Mouse (Mus musculus) forebrain, embryonic 13.5 days (tissue): ENCODE measurements around the gene Lce1e. TPM values are rescaled to one million over a fixed set of nuclear protein-coding genes. Genes with fewer than 3 reads are reported as not detected.
"Not testable (repeated sequence)": the region's sequence is repeated elsewhere in the genome, so short reads cannot be mapped to it uniquely, and the experiment has no call there.

Experiments
- ATAC-seq: fragments of 200-750 bp; cut with Nextera tagmentation; 2 replicates; pipeline ENCODE4 v1.8.0; 2017
- H3K27ac ChIP-seq: fragments of 300-500 bp; sonication (generic); 2 replicates; pipeline ENCODE4 v1.5.1; 2015; ENCODE audit warnings: inconsistent platforms, mild to moderate bottlenecking, moderate library complexity
- H3K27me3 ChIP-seq: fragments of 300-500 bp; sonication (generic); 2 replicates; pipeline ENCODE4 v1.6.1; 2015; ENCODE audit warnings: mild to moderate bottlenecking, inconsistent platforms
- H3K36me3 ChIP-seq: fragments of 300-500 bp; sonication (generic); 2 replicates; pipeline ENCODE4 v1.6.1; 2015; ENCODE audit warnings: mild to moderate bottlenecking, inconsistent platforms; ENCODE audit not compliant: poor library complexity, severe bottlenecking
- H3K4me1 ChIP-seq: fragments of 300-500 bp; sonication (generic); 2 replicates; pipeline ENCODE4 v1.6.1; 2015; ENCODE audit warnings: inconsistent platforms
- H3K4me2 ChIP-seq: fragments of 300-500 bp; sonication (generic); 2 replicates; pipeline ENCODE4 v1.6.1; 2015; ENCODE audit warnings: inconsistent platforms, mild to moderate bottlenecking, moderate library complexity
- H3K4me3 ChIP-seq: fragments of 300-500 bp; sonication (generic); 2 replicates; pipeline ENCODE4 v1.5.1; 2015; ENCODE audit warnings: mild to moderate bottlenecking, inconsistent platforms
- H3K9ac ChIP-seq: fragments of 300-500 bp; sonication (generic); 2 replicates; pipeline ENCODE4 v1.6.1; 2015; ENCODE audit warnings: mild to moderate bottlenecking, inconsistent platforms
- H3K9me3 ChIP-seq: fragments of 300-500 bp; sonication (generic); replicated peaks from 2 replicates; pipeline ENCODE4 v1.6.1; 2016; ENCODE audit warnings: inconsistent platforms
- WGBS: fragments of 180-500 bp; shearing (Covaris S2); methylation state at CpG from one replicate; pipeline ENCODE4 v1.1.7; 2015; 5-methylcytosine and 5-hydroxymethylcytosine counted together
- polyA plus RNA-seq: library from polyadenylated mRNA; unstranded; fragments of >200 nt; fragmentation: Nextera tagmentation; extraction: Ambion mirVana; gene quantifications from 2 replicates; pipeline ENCODE4 v1.2.1, GENCODE M21; 2015

Gene Lce1e
- polyA plus RNA-seq: not detected in 2 replicates

DNA sequence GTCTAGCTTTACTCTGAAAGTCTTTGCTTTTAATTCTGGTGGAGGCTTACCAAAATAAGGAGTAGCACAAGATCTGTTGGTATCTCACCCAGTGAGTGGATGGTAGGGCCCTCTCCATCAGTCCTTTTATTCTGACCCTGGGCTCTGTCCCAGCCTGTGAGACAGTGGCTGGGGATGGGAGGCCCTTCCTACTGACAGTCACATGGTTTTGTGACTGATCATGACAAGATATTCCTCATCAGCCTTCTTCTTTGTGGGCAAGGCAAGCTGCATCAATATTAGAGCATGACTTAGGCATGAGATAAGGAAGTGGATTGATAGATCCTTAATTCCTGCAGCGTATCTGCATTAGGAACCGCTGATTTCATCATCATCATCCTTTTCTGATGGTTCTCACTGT, at the start of gene Lce1e:
TSS of gene Lce1e (minus strand) at position 101 of the 400 bp plus-strand sequence.
- ATAC-seq: no peak
- Histone ChIP-seq H3K4me1 (no peaks in the 10 kb centered on the region), H3K4me2 (no peak within 1 kb of the TSS), H3K9ac (no peak within 1 kb of the TSS), H3K36me3 (no peaks in the 10 kb centered on the region), H3K9me3 (no peaks in the 10 kb centered on the region), H3K27me3 (no peaks in the 10 kb centered on the region), H3K27ac (no peak within 1 kb of the TSS), H3K4me3 (no peak within 1 kb of the TSS)
- 92% methylated on average over 2 of the region's 2 CpGs for WGBS

- no peak for ATAC-seq
- 54% methylated on average over 3 of the region's 3 CpGs for WGBS
- Histone ChIP-seq H3K36me3 (no peaks in the 10 kb centered on the region), H3K9me3 (no peaks in the 10 kb centered on the region), H3K9ac (no peak overlapping the region), H3K4me1 (no peaks in the 10 kb centered on the region), H3K4me2 (no peak overlapping the region), H3K27me3 (no peaks in the 10 kb centered on the region), H3K27ac (no peak overlapping the region), H3K4me3 (no peak overlapping the region)
Measured at GRCm38 (mm10) chr3:92753197-92753596, 44.3 kb upstream of the Lce1e start.

GRCm38 (mm10) chr3:92752238-92752637, 43.4 kb upstream of the Lce1e start, which contains the start of gene Lce1g:
TSS of gene Lce1g (minus strand) at chr3:92752338.
- Histone ChIP-seq H3K36me3 (no peaks in the 10 kb centered on the region), H3K9ac (no peak within 1 kb of the TSS), H3K4me1 (no peaks in the 10 kb centered on the region), H3K4me3 (no peak within 1 kb of the TSS), H3K9me3 (no peaks in the 10 kb centered on the region), H3K27me3 (no peaks in the 10 kb centered on the region), H3K4me2 (no peak within 1 kb of the TSS), H3K27ac (no peak within 1 kb of the TSS)
- 94% methylated on average over 1 of the region's 1 CpGs for WGBS
- ATAC-seq: no peak

DNA sequence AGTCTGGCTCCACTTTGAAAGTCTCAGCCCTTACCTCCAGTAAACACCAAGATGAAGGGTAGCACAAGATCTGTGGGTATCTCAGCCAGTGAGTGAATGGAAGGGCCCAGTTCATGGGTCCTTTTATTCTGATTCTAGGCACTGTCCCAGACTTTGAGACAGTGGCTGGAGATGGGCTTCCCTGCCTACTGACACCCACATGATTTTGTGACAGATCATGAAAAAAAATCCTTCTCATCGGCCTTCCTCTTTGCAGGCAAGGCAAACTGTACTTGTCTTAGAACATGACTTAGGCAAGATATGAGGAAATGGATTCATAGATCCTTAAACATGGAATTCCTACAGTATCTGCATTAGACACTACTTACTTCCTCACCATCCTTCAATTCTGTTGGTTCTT, 30.1 kb upstream of the Lce1e start, which contains the start of gene Gm38119:
TSS of gene Gm38119 (minus strand) at position 101 of the 400 bp plus-strand sequence.
- H3K27ac ChIP-seq: no peak within 1 kb of the TSS
- WGBS: 74% methylated on average over 1 of the region's 1 CpGs
- no peaks in the 10 kb centered on the region for H3K27me3 ChIP-seq
- H3K4me2 ChIP-seq: no peak within 1 kb of the TSS
- H3K36me3 ChIP-seq: no peaks in the 10 kb centered on the region
- no peaks in the 10 kb centered on the region for H3K9me3 ChIP-seq
- no peak within 1 kb of the TSS for H3K4me3 ChIP-seq
- no peaks in the 10 kb centered on the region for H3K4me1 ChIP-seq
- ATAC-seq: no peak
- H3K9ac ChIP-seq: no peak within 1 kb of the TSS

DNA sequence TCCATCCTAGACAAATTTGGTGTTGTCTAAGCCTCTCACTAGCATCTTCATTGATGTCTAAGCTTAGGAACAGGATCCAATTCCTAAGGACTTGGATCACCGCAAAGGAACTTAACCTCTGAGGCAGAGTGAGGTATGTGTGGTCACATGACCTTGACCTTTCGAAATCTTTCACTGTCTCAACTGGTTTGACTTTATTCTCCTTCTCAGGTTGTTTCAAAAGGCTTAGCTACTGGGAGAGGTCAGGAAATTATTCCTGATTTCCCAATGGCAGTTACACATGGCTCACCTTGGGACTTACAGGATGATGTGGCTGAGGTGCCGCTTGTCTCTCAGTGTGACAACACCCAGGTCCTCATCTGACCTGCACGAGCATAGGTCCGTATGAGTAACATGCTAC, 13.8 kb upstream of the Lce1e start:
- no peaks in the 10 kb centered on the region for H3K4me1 ChIP-seq
- H3K9me3 ChIP-seq: no peaks in the 10 kb centered on the region
- no peak overlapping the region for H3K4me2 ChIP-seq
- 88% methylated on average over 5 of the region's 5 CpGs for WGBS
- H3K4me3 ChIP-seq: no peak overlapping the region
- H3K9ac ChIP-seq: no peak overlapping the region
- ATAC-seq: no peak
- H3K27ac ChIP-seq: no peak overlapping the region
- no peaks in the 10 kb centered on the region for H3K36me3 ChIP-seq
- H3K27me3 ChIP-seq: no peaks in the 10 kb centered on the region

DNA sequence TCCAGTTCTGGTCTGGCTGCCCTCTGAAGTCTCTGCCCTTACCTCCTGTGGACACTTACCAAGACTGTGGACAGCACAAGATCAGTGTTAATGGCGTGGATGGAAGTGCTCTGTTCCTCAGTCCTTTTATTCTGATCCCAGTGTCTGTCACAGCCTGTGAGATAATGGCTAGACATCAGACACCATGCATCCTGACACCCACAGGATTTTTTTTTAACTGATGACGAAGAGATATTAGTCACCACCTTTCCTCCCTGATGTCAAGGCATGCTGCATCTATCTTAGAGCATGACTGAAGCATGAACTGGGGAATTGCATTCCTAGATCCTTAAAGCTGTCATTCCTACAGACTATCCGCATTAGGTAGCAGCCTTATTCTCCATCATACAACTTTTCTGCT, 11.4 kb upstream of the Lce1e start, which contains the start of gene Lce1f:
TSS of gene Lce1f (minus strand) at position 101 of the 400 bp plus-strand sequence.
- WGBS: 80% methylated on average over 3 of the region's 3 CpGs
- H3K9me3 ChIP-seq: no peaks in the 10 kb centered on the region
- H3K4me1 ChIP-seq: no peaks in the 10 kb centered on the region
- H3K27me3 ChIP-seq: no peaks in the 10 kb centered on the region
- no peak within 1 kb of the TSS for H3K4me3 ChIP-seq
- no peak within 1 kb of the TSS for H3K9ac ChIP-seq
- ATAC-seq: no peak
- H3K27ac ChIP-seq: no peak within 1 kb of the TSS
- no peak within 1 kb of the TSS for H3K4me2 ChIP-seq
- H3K36me3 ChIP-seq: no peaks in the 10 kb centered on the region

DNA sequence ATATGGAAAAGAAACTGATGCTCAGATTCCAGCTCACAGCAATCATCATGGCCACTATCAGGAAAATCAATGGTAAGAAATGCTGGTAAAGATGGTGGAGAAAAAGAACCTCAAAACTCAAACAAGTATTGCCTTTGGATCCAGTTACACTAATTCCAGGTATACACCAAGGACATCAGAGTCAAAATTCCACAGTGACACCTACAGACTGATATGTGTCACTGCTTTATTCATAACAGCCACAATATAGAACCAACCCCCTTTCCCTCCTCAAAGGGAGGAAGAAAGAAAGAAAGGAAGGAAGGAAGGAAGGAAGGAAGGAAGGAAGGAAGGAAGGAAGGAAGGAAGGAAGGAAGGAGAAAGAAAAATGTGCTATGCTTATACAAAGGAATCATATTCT, 6.2 kb upstream of the Lce1e start:
- Histone ChIP-seq H3K27ac (no peak overlapping the region), H3K27me3 (no peaks in the 10 kb centered on the region), H3K9ac (no peak overlapping the region), H3K4me2 (no peak overlapping the region), H3K36me3 (no peaks in the 10 kb centered on the region), H3K9me3 (no peaks in the 10 kb centered on the region), H3K4me1 (no peaks in the 10 kb centered on the region), H3K4me3 (no peak overlapping the region)
- ATAC-seq: no peak

- no peak for ATAC-seq
- Histone ChIP-seq H3K9me3 (no peaks in the 10 kb centered on the region), H3K27me3 (no peaks in the 10 kb centered on the region), H3K4me1 (no peaks in the 10 kb centered on the region), H3K9ac (no peak overlapping the region), H3K4me2 (no peak overlapping the region), H3K27ac (no peak overlapping the region), H3K36me3 (no peaks in the 10 kb centered on the region), H3K4me3 (no peak overlapping the region)
- WGBS: 9% methylated on average over 1 of the region's 1 CpGs
Measured at GRCm38 (mm10) chr3:92694613-92695012, 14.3 kb downstream of the Lce1e start.

DNA sequence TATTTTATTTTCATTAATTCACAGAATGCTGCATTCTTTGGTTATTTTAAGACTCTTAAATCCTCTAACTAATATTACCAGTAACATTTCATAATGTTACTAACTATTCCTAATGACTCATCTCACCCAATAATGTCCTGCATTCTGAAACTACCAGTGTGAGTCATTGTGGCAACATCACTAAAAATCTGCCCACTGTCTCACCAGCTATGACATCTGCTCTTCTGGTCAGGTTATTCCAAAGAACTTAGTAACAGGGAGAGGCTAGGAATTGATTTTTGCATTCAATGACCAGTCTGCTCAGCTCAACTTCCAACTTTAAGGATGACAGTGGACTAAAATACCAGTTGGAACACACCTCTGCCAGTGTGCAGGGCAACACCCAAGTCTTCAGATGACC, 17.2 kb downstream of the Lce1e start:
- Histone ChIP-seq H3K4me2 (no peak overlapping the region), H3K27ac (no peak overlapping the region), H3K4me3 (no peak overlapping the region), H3K9ac (no peak overlapping the region), H3K36me3 (no peaks in the 10 kb centered on the region), H3K9me3 (no peaks in the 10 kb centered on the region), H3K4me1 (no peaks in the 10 kb centered on the region), H3K27me3 (no peaks in the 10 kb centered on the region)
- ATAC-seq: no peak

DNA sequence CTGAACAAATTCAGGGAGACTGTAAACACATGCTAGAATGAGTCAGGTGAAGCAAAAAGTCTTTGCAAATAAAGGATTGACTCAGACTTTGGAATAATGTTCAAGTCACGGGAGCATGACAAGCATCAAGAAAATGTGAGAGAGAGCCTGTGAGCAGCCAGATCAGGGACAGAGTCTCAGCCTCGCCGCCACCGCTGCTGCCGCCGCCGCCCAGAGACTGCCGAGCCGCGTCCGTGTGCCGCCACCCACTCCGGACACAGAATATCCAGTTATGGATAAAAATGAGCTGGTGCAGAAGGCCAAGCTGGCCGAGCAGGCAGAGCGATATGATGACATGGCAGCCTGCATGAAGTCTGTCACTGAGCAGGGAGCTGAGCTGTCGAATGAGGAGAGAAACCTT, 19.7 kb downstream of the Lce1e start:
- 88% methylated on average over 16 of the region's 16 CpGs for WGBS
- not testable (repeated sequence) for ATAC-seq

DNA sequence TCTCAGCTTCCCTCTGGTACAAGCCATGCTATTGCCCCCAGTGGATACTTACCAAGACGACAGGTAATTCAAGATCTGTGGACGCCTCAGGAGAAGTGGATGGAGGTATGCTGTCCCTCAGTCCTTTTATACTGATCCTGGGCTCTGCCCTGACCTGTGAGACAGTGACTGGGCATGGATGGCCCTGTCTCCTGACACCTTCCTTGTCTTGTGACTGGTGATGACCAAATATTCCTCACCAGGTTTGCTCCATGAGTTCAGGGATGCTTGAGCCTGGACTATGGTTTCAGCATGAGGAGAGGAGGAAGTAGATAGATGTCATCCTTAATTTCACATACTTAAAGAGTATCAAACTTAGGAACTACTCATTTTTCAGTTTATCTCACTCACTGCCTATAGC, 21.8 kb downstream of the Lce1e start, which contains the start of gene Lce1d:
TSS of gene Lce1d (minus strand) at position 101 of the 400 bp plus-strand sequence.
- Histone ChIP-seq H3K27me3 (no peaks in the 10 kb centered on the region), H3K27ac (no peak within 1 kb of the TSS), H3K4me3 (no peak within 1 kb of the TSS), H3K9me3 (no peaks in the 10 kb centered on the region), H3K36me3 (no peaks in the 10 kb centered on the region), H3K9ac (no peak within 1 kb of the TSS), H3K4me1 (no peaks in the 10 kb centered on the region), H3K4me2 (no peak within 1 kb of the TSS)
- ATAC-seq: no peak
- 72% methylated on average over 2 of the region's 2 CpGs for WGBS

More for the DNA sequence above, 19.7 kb downstream of the Lce1e start:
- H3K27ac ChIP-seq, H3K36me3 ChIP-seq, H3K4me2 ChIP-seq, H3K4me3 ChIP-seq, H3K4me1 ChIP-seq, H3K9me3 ChIP-seq, H3K27me3 ChIP-seq, H3K9ac ChIP-seq: not testable (repeated sequence)

DNA sequence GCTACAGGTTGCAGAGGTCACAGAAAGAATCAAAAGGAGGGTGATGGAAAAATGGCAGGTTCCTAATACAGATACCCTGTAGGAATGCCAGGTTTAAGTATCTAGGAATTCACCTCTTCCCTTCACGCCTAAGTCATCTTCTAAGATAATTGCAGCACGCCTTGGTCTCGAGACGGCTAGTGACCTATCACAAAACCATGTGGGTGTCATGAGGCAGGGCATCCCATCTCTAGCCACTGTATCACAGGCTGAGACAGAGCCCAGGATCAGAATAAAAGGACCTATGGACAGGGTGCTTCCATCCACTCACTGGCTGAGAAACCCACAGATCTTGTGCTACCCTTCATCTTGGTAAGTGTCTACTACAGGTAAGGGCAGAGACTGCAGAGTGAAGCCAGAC, 29.9 kb downstream of the Lce1e start, which contains the start of gene Lce1c:
TSS of gene Lce1c (plus strand) at position 301 of the 400 bp plus-strand sequence.
- Histone ChIP-seq H3K9me3 (no peaks in the 10 kb centered on the region), H3K27me3 (no peaks in the 10 kb centered on the region), H3K36me3 (no peaks in the 10 kb centered on the region), H3K4me2 (no peak within 1 kb of the TSS), H3K4me1 (no peaks in the 10 kb centered on the region), H3K9ac (no peak within 1 kb of the TSS), H3K27ac (no peak within 1 kb of the TSS), H3K4me3 (no peak within 1 kb of the TSS)
- 93% methylated on average over 4 of the region's 4 CpGs for WGBS
- ATAC-seq: no peak

DNA sequence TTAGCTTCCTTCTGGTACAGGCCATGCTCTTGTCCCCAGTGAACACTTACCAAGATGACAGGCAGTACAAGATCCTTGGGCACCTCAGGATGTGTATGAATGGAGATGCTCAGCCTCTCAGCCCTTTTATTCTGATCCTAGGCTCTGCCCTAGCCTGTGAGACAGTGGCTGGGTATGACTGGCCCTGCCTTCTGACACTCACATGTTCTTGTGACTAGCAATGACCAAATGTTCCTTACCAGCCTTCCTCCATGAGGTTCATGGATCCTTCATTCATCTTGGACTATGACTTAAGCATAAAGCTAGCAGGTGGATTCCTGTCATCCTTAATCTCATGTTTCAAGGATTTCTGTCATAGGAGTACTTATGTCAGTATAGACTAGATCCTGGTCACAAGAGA, 38.7 kb downstream of the Lce1e start, which contains the start of gene Lce1a2:
TSS of gene Lce1a2 (minus strand) at position 101 of the 400 bp plus-strand sequence.
- Histone ChIP-seq H3K27ac (no peak within 1 kb of the TSS), H3K4me1 (no peaks in the 10 kb centered on the region), H3K9ac (no peak within 1 kb of the TSS), H3K27me3 (no peaks in the 10 kb centered on the region), H3K36me3 (no peaks in the 10 kb centered on the region), H3K4me3 (no peak within 1 kb of the TSS), H3K4me2 (no peak within 1 kb of the TSS), H3K9me3 (no peaks in the 10 kb centered on the region)
- ATAC-seq: no peak
